Mouse (Mus musculus) cerebellum, adult 11 months (tissue): Measurements from ENCODE around the gene Ndufv1.
"Not testable (repeated sequence)": the region's sequence is repeated elsewhere in the genome, so short reads cannot be mapped to it uniquely, and the experiment has no call there.

ENCODE experiments used
- DNase-seq: peaks from one replicate; pipeline ENCODE4 v3.0.0; 2022

The Ndufv1 gene

DNA sequence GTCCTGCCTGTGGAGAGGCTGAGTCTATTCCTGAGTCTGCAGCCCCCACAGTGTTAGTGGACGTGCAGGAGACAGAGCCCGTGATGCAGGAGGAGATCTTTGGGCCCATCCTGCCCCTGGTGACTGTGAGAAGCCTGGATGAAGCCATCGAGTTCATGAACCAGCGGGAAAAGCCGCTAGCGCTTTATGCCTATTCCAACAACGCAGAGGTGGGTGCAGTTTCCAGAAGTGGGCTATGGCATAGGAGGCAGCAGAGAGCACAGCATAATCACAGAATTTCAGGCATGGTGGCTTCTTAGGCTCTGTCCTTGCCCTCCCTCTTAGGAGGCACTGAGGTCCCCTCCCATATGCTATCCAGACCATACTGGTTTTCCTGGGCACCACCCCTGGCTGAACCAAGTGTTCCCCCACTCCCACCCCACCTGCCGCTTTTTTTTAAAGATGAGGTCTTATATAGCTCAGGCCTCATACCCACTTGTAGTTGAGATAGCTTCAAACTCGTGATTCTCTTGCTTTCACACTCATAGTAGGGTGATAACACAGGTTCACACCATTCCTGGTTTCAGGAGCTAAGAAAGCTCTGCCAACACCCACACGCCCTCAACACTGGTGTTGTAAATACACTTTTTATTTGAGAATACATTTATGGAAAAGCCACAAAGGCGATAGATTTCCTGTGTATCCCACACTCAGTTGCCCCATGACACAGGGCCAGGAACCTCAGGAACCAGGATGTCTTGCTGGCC lies 46.1 kb downstream of the Ndufv1 start:
- DNase-seq = no peak

GRCm38 (mm10) chr19:3964030-3964429 lies 48.6 kb downstream of the Ndufv1 start:
- DNase-seq = no peak

DNA sequence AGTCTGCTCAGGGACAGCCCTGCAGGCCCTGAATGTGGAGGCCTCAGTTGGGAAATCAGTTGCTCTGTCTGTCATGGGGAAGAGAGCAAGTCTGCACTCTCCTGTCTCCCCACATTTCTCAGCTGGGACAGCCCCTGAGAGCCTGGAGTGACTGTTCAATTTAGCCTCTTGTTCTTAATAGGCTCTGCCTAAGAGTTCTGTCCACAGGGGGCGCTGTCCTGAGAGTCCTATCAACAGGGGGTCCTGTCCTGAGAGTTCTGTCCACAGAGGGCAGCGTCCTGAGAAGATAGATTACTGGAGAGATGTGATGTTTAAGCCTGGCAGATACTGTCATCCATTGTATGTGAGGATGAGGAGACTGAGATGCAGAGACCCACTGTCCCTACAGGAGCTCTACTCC lies 50.1 kb downstream of the Ndufv1 start:
- no peak for DNase-seq

GRCm38 (mm10) chr19:3961805-3962204 lies 50.8 kb downstream of the Ndufv1 start:
- not testable (repeated sequence) for DNase-seq

- DNase-seq = no peak
These were observed 52.4 kb downstream of the Ndufv1 start for GRCm38 (mm10) chr19:3960211-3960610.

DNA sequence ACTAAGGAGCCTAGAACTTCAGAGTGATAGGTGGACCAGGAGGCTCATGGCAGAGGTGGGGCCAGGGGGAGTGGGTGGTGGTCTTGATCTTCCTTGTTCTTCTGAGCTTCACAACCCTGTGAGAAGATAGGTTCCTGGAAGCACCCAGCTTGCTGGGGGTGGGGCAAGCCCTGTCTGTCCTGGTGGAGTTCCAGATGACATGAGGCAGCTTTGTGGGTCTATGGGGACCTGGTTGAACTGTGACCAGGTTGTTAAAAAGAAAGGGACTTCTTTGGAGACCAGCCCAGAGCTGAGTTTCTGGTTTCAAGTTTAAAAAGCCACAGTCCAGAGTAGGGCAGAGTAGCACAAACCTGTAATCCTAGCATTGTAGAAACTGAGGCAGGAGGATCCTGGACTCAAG lies 53.6 kb downstream of the Ndufv1 start:
- DNase-seq = no peak

DNA sequence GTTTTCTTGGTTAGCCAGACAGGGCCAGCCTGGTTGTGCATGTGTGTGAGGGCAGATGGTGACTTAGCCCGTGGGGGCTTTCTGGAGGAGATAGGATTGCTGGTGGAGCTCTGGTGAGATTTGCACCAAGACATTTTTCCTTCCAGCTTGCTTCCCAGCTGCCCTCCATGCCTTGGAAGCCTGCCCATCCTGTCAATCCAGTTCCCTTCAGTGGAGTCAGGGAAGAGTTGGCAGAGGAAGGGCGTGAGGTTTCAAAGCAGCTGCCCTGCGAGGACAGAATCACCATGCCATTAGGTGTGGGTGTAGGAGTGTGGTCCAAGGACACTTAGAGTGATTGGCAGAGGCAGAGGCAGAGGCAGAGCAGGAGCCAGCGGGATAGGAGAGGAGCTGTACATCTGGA lies 54.1 kb downstream of the Ndufv1 start, which contains the start of gene Aldh3b3:
Gene Aldh3b3, plus strand, starts transcription at position 176 of the 400 bp plus-strand sequence.
- DNase-seq = no peak
